Mouse (Mus musculus) telencephalon, adult 2 months (tissue): ENCODE measurements around the gene Pla2g2d.

Experiments
- DNase-seq: peaks from one replicate; pipeline ENCODE4 v3.0.0-alpha.2; 2011; ENCODE audit warnings: low read depth, low spot score

The Pla2g2d gene

DNA sequence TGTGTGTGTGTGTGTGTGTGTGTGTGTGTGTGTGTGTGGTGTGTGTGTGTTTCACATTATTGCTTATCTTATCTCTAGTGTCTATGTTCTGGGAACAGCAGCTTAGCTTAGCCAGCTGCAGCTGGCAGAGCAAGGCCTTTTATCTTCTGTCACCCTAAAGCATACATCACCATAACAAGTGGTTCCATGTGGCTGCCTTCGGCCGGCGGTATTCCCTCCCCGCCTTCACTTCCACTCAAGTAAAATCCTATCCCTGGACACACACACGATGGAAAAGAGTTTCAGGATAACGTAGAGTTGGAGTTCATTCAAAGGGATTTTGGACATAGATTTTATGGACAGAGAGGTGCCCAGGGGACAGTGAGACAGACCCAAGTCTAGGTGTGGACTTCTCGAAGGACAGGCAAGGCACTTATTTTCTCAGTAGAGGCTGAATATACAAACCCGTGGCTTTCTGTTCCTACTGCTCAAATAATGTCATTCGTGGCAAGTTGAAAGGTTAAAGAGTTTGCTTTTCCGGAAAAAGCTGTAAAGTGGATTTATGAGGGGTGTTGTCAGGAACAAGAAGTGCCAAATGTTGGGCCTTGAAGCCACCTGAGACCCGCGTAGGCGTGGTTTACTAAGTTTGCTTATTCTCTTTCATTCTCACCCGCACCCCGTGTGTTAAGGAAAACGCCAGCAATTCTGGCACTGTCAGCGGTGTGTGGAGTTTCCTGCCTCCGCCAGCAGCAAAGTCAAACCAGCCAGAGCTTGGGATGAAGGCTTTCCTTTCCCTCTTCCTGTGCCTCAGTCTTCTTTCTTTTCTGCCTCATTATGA, 50.4 kb downstream of the Pla2g2d start:
- DNase-seq, result no peak

DNA sequence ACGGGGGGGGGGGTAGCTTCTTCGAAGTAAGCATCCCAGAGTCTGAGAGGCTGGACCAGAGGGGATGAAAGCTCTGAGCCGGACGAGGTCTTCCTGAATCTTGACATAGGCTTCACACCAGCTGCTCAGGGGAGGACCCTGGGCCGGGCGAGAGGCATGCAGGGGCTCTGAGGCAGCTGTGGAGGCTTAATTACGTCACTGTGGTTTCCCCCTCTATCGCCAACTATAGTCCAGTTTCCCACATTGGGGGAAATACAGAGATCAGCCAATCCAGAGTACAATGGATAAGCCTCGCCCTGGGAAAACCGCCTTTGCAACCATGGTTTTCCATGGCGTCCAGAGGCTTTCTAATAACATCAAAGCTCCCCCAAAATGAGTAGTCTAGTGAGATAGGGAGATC, 51.6 kb downstream of the Pla2g2d start:
- DNase-seq, result no peak
